Mouse (Mus musculus) embryonic facial prominence, embryonic 14.5 days (tissue): ENCODE results near the gene Fntb. TPM values are rescaled to one million over a fixed set of nuclear protein-coding genes. Genes with fewer than 3 reads are reported as not detected.

Experiments used
- ATAC-seq: fragments of 200-750 bp; cut with Nextera tagmentation; 2 replicates; pipeline ENCODE4 v1.8.0; 2017; ENCODE audit warnings: low read depth, moderate number of reproducible peaks, moderate TSS enrichment
- DNase-seq: peaks from one replicate; pipeline ENCODE4 v3.0.0-alpha.2; 2015; ENCODE audit warnings: low spot score
- H3K27ac ChIP-seq: fragments of 300-500 bp; sonication (generic); replicated peaks from 2 replicates; pipeline ENCODE4 v1.5.1; 2014; ENCODE audit warnings: low read depth, mild to moderate bottlenecking, low read length, moderate library complexity
- H3K27me3 ChIP-seq: fragments of 300-500 bp; sonication (generic); replicated peaks from 2 replicates; pipeline ENCODE4 v1.6.1; 2014; ENCODE audit warnings: low read length; ENCODE audit not compliant: control insufficient read depth, insufficient read depth
- H3K36me3 ChIP-seq: fragments of 300-500 bp; sonication (generic); 2 replicates; pipeline ENCODE4 v1.6.1; 2014; ENCODE audit warnings: low read length, mixed read lengths; ENCODE audit not compliant: control insufficient read depth, insufficient read depth
- H3K4me1 ChIP-seq: fragments of 300-500 bp; sonication (generic); 2 replicates; pipeline ENCODE4 v1.6.1; 2014; ENCODE audit warnings: antibody characterized with exemption, low read length; ENCODE audit not compliant: control insufficient read depth, insufficient read depth
- H3K4me2 ChIP-seq: fragments of 300-500 bp; sonication (generic); 2 replicates; pipeline ENCODE4 v1.6.1; 2014; ENCODE audit warnings: low read depth, mild to moderate bottlenecking, low read length, moderate library complexity, mixed read lengths
- H3K4me3 ChIP-seq: fragments of 300-500 bp; sonication (generic); 2 replicates; pipeline ENCODE4 v1.5.1; 2014; ENCODE audit warnings: low read depth, mild to moderate bottlenecking, low read length
- H3K9ac ChIP-seq: fragments of 300-500 bp; sonication (generic); 2 replicates; pipeline ENCODE4 v1.6.1; 2014; ENCODE audit warnings: low read depth, mild to moderate bottlenecking, low read length, moderate library complexity, mixed read lengths
- H3K9me3 ChIP-seq: fragments of 300-500 bp; sonication (generic); 2 replicates; pipeline ENCODE4 v1.6.1; 2016; ENCODE audit warnings: low read length; ENCODE audit not compliant: control insufficient read depth
- WGBS: fragments of 180-500 bp; shearing (Covaris S2); extraction: QIAGEN DNeasy Blood & Tissue Kit; methylation state at CpG from one replicate; pipeline ENCODE4 v1.1.7; 2014; 5-methylcytosine and 5-hydroxymethylcytosine counted together
- polyA plus RNA-seq: library from polyadenylated mRNA; unstranded; fragments of >200 nt; fragmentation: Nextera tagmentation; extraction: Ambion mirVana; gene quantifications from 2 replicates; pipeline ENCODE4 v1.2.1, GENCODE M21; 2014

The Fntb gene
- polyA plus RNA-seq, 1 experiment from 2014 or later: 41.4 TPM

GRCm38 (mm10) chr12:76837101-76837843, 71.9 kb downstream of the Fntb start:
- Histone ChIP-seq H3K27ac (peak overlapping the region; percentile 81), H3K4me2 (peak overlapping the region; percentile 72), H3K9me3 (no peaks in the 10 kb centered on the region), H3K36me3 (no peaks in the 10 kb centered on the region), H3K4me1 (peaks cover 10% of the 10 kb centered on the region; the same call in 1 of the 2 replicates), H3K27me3 (no peaks in the 10 kb centered on the region), H3K9ac (peak overlapping the region; percentile 71), H3K4me3 (peak overlapping the region; percentile 65)
- WGBS: 2% methylated on average over 43 of the region's 43 CpGs
- DNase-seq (peak; percentile 98), ATAC-seq (peak; percentile 99)

- ATAC-seq (no peak; the same call in 1 of the 2 replicates), DNase-seq (no peak)
- Histone ChIP-seq H3K27ac (peak overlapping the region; percentile 81), H3K36me3 (no peaks in the 10 kb centered on the region), H3K4me2 (peak overlapping the region; percentile 72), H3K27me3 (no peaks in the 10 kb centered on the region), H3K9ac (peak overlapping the region; percentile 71), H3K9me3 (no peaks in the 10 kb centered on the region), H3K4me1 (peaks cover 10% of the 10 kb centered on the region; the same call in 1 of the 2 replicates), H3K4me3 (peak overlapping the region; percentile 65)
- 13% methylated on average over 20 of the region's 21 CpGs for WGBS
Measured at GRCm38 (mm10) chr12:76837844-76838650, 72.7 kb downstream of the Fntb start.

- Histone ChIP-seq H3K4me2 (no peak overlapping the region), H3K27ac (no peak overlapping the region), H3K4me1 (peaks cover 10% of the 10 kb centered on the region; the same call in 1 of the 2 replicates), H3K4me3 (no peak overlapping the region), H3K27me3 (no peaks in the 10 kb centered on the region), H3K9ac (no peak overlapping the region), H3K9me3 (no peaks in the 10 kb centered on the region), H3K36me3 (no peaks in the 10 kb centered on the region)
- ATAC-seq (no peak), DNase-seq (no peak)
- 92% methylated on average over 4 of the region's 4 CpGs for WGBS
Measured at GRCm38 (mm10) chr12:76839298-76839697, 73.9 kb downstream of the Fntb start.

GRCm38 (mm10) chr12:76840081-76840480, 74.7 kb downstream of the Fntb start:
- no peaks in the 10 kb centered on the region for H3K9me3 ChIP-seq
- 68% methylated on average over 6 of the region's 6 CpGs for WGBS
- peaks cover 10% of the 10 kb centered on the region; the same call in 1 of the 2 replicates for H3K4me1 ChIP-seq

GRCm38 (mm10) chr12:76844346-76845061, 79.1 kb downstream of the Fntb start:
- Histone ChIP-seq H3K27ac (no peak overlapping the region), H3K4me3 (no peak overlapping the region), H3K4me1 (no peaks in the 10 kb centered on the region), H3K27me3 (no peaks in the 10 kb centered on the region), H3K9me3 (no peaks in the 10 kb centered on the region), H3K4me2 (no peak overlapping the region), H3K36me3 (no peaks in the 10 kb centered on the region), H3K9ac (no peak overlapping the region)
- WGBS: 89% methylated on average over 15 of the region's 15 CpGs
- ATAC-seq: no peak
- no peak for DNase-seq

More at GRCm38 (mm10) chr12:76840081-76840480, 74.7 kb downstream of the Fntb start:
- Histone ChIP-seq H3K36me3 (no peaks in the 10 kb centered on the region), H3K9ac (no peak overlapping the region), H3K4me2 (no peak overlapping the region), H3K27ac (no peak overlapping the region), H3K4me3 (no peak overlapping the region), H3K27me3 (no peaks in the 10 kb centered on the region)
- ATAC-seq (no peak), DNase-seq (no peak)

GRCm38 (mm10) chr12:76852419-76852818, 87.0 kb downstream of the Fntb start:
- 89% methylated on average over 2 of the region's 2 CpGs for WGBS
- DNase-seq (no peak), ATAC-seq (no peak)
- H3K36me3 ChIP-seq: no peaks in the 10 kb centered on the region
- H3K4me3 ChIP-seq: no peak overlapping the region
- no peak overlapping the region for H3K4me2 ChIP-seq
- H3K4me1 ChIP-seq: no peaks in the 10 kb centered on the region
- H3K9ac ChIP-seq: no peak overlapping the region
- H3K27me3 ChIP-seq: no peaks in the 10 kb centered on the region
- H3K9me3 ChIP-seq: no peaks in the 10 kb centered on the region
- H3K27ac ChIP-seq: no peak overlapping the region

GRCm38 (mm10) chr12:76853378-76854142, 88.2 kb downstream of the Fntb start:
- no peak overlapping the region for H3K27ac ChIP-seq
- H3K4me2 ChIP-seq: no peak overlapping the region
- H3K9ac ChIP-seq: no peak overlapping the region
- no peaks in the 10 kb centered on the region for H3K36me3 ChIP-seq
- H3K9me3 ChIP-seq: no peaks in the 10 kb centered on the region
- no peaks in the 10 kb centered on the region for H3K27me3 ChIP-seq
- H3K4me3 ChIP-seq: no peak overlapping the region
- WGBS: 80% methylated on average over 1 of the region's 1 CpGs
- no peaks in the 10 kb centered on the region for H3K4me1 ChIP-seq
- DNase-seq: no peak
- ATAC-seq: no peak

GRCm38 (mm10) chr12:76857087-76857486, 91.7 kb downstream of the Fntb start:
- Histone ChIP-seq H3K4me1 (no peaks in the 10 kb centered on the region), H3K4me3 (no peak overlapping the region), H3K27ac (no peak overlapping the region), H3K4me2 (no peak overlapping the region), H3K9ac (no peak overlapping the region), H3K27me3 (no peaks in the 10 kb centered on the region), H3K36me3 (no peaks in the 10 kb centered on the region), H3K9me3 (no peaks in the 10 kb centered on the region)
- DNase-seq (no peak), ATAC-seq (no peak)
- WGBS: 76% methylated on average over 10 of the region's 10 CpGs
